Mouse (Mus musculus) G1E (cell line): ENCODE data around the gene Tmem86a. TPM values are rescaled to one million over a fixed set of nuclear protein-coding genes. Genes with fewer than 3 reads are reported as not detected.

Source experiments
- ATAC-seq: 2 replicates; pipeline ENCODE4 v1.8.0; 2016; ENCODE audit warnings: mild to moderate bottlenecking; ENCODE audit not compliant: insufficient number of reproducible peaks, poor library complexity, low FRiP score, severe bottlenecking; ENCODE audit errors: extremely low read depth
- DNase-seq: peaks from one replicate; pipeline ENCODE4 v3.0.0; 2012; ENCODE audit warnings: low spot score
- H3K27me3 ChIP-seq: 2 replicates; pipeline ENCODE4 v1.6.1; 2012; ENCODE audit warnings: mild to moderate bottlenecking, low read length, inconsistent platforms; ENCODE audit not compliant: insufficient read depth
- H3K36me3 ChIP-seq: replicated peaks from 2 replicates; pipeline ENCODE3; 2012; ENCODE audit warnings: mild to moderate bottlenecking, inconsistent platforms
- H3K4me1 ChIP-seq: 2 replicates; pipeline ENCODE4 v1.6.1; 2012; ENCODE audit warnings: low read depth, low read length, inconsistent platforms, mixed read lengths; ENCODE audit not compliant: insufficient read depth
- H3K4me3 ChIP-seq: 2 replicates; pipeline ENCODE4 v1.5.1; 2012; ENCODE audit warnings: low read depth, mild to moderate bottlenecking, inconsistent platforms, low read length, moderate library complexity, mixed read lengths
- H3K9me3 ChIP-seq: replicated peaks from 2 replicates; pipeline ENCODE4 v1.6.1; 2012; ENCODE audit warnings: inconsistent platforms
- CTCF ChIP-seq: IDR thresholded peaks from 2 replicates; pipeline ENCODE4 v1.5.1; 2012; ENCODE audit warnings: low read depth, low read length, inconsistent platforms, mixed read lengths
- GATA1 ChIP-seq: IDR thresholded peaks from 2 replicates; pipeline ENCODE4 v1.6.1; 2012; ENCODE audit warnings: borderline replicate concordance, low read length, inconsistent platforms, mixed read lengths
- GATA2 ChIP-seq: IDR thresholded peaks from 2 replicates; pipeline ENCODE4 v1.6.1; 2012; ENCODE audit warnings: low read depth, low read length, inconsistent platforms, borderline replicate concordance
- POLR2AphosphoS5 ChIP-seq: IDR thresholded peaks from 2 replicates; pipeline ENCODE4 v1.6.1; 2012; ENCODE audit warnings: low read depth, low read length, inconsistent platforms; ENCODE audit not compliant: insufficient replicate concordance
- TAL1 ChIP-seq: conservative IDR thresholded peaks from 2 replicates; pipeline ENCODE4 v1.6.1; 2012; ENCODE audit warnings: low read depth, low read length, inconsistent platforms, mixed read lengths
- polyA plus RNA-seq: library from polyadenylated mRNA; stranded (reverse); fragments of >175 nt; gene quantifications from 2 replicates; pipeline ENCODE4 v1.2.3, GENCODE M21; 2012
- total RNA-seq, 2 experiments: library from RNA; stranded (forward) in 1 of 2; stranded (reverse) in 1 of 2; fragments of 200-1000 nt in 1 of 2; fragments of >200 nt in 1 of 2; fragmentation: Nextera tagmentation in 1 of 2; gene quantifications; 2 replicates each; pipeline ENCODE4 v1.2.3; 2014 to 2017

Gene Tmem86a
- total and polyA plus RNA-seq, 3 experiments: 0.05 to 7.1 TPM; not detected in 1

- Histone ChIP-seq H3K36me3 (no peaks in the 10 kb centered on the region), H3K9me3 (peaks cover 4% of the 10 kb centered on the region; the same call in 1 of the 2 replicates), H3K4me1 (peaks cover 30% of the 10 kb centered on the region), H3K4me3 (no peak overlapping the region), H3K27me3 (peaks cover 91% of the 10 kb centered on the region)
- ATAC-seq (no peak), DNase-seq (no peak)
- TF ChIP-seq TAL1 (no peak), GATA2 (no peak), POLR2AphosphoS5 (no peak), CTCF (no peak), GATA1 (no peak)
Measured at GRCm38 (mm10) chr7:47053287-47053686, 2.9 kb downstream of the Tmem86a start.

GRCm38 (mm10) chr7:47054666-47055065, 4.3 kb downstream of the Tmem86a start:
- H3K4me3 ChIP-seq: no peak overlapping the region
- no peak for TF ChIP-seq POLR2AphosphoS5
- TF ChIP-seq TAL1: no peak
- TF ChIP-seq GATA2: no peak
- no peak for TF ChIP-seq GATA1
- no peak for TF ChIP-seq CTCF
- peaks cover 44% of the 10 kb centered on the region for H3K4me1 ChIP-seq
- peaks cover 85% of the 10 kb centered on the region for H3K27me3 ChIP-seq
- ATAC-seq (no peak), DNase-seq (no peak)
- H3K9me3 ChIP-seq: peaks cover 4% of the 10 kb centered on the region; the same call in 1 of the 2 replicates
- H3K36me3 ChIP-seq: no peaks in the 10 kb centered on the region

GRCm38 (mm10) chr7:47055744-47056143, 5.3 kb downstream of the Tmem86a start:
- DNase-seq: no peak
- Histone ChIP-seq H3K36me3 (no peaks in the 10 kb centered on the region), H3K4me3 (no peak overlapping the region), H3K4me1 (peaks cover 55% of the 10 kb centered on the region), H3K9me3 (peaks cover 1% of the 10 kb centered on the region; the same call in 1 of the 2 replicates), H3K27me3 (peaks cover 80% of the 10 kb centered on the region)
- TF ChIP-seq GATA2 (no peak), POLR2AphosphoS5 (no peak), TAL1 (no peak), CTCF (no peak), GATA1 (no peak)
- ATAC-seq: no peak

- Histone ChIP-seq H3K27me3 (peaks cover 82% of the 10 kb centered on the region), H3K36me3 (no peaks in the 10 kb centered on the region), H3K9me3 (no peaks in the 10 kb centered on the region), H3K4me1 (peaks cover 59% of the 10 kb centered on the region), H3K4me3 (no peak overlapping the region)
- no peak for ATAC-seq
- no peak for DNase-seq
- TF ChIP-seq GATA2 (no peak), TAL1 (no peak), GATA1 (no peak), CTCF (no peak), POLR2AphosphoS5 (no peak)
Measured at GRCm38 (mm10) chr7:47056273-47056672, 5.9 kb downstream of the Tmem86a start.

GRCm38 (mm10) chr7:47059339-47059738, 8.9 kb downstream of the Tmem86a start:
- DNase-seq (peak; percentile 72), ATAC-seq (peak; percentile 99)
- no peaks in the 10 kb centered on the region for H3K36me3 ChIP-seq
- H3K4me1 ChIP-seq: peaks cover 59% of the 10 kb centered on the region
- H3K4me3 ChIP-seq: no peak overlapping the region; the same call in 1 of the 2 replicates
- peaks cover 83% of the 10 kb centered on the region for H3K27me3 ChIP-seq
- H3K9me3 ChIP-seq: no peaks in the 10 kb centered on the region
- peak; percentile 61 for TF ChIP-seq TAL1
- no peak for TF ChIP-seq GATA1
- TF ChIP-seq CTCF: no peak
- TF ChIP-seq POLR2AphosphoS5: no peak
- no peak for TF ChIP-seq GATA2

- ATAC-seq: no peak
- peaks cover 53% of the 10 kb centered on the region for H3K4me1 ChIP-seq
- no peak overlapping the region for H3K4me3 ChIP-seq
- H3K36me3 ChIP-seq: no peaks in the 10 kb centered on the region
- peaks cover 82% of the 10 kb centered on the region for H3K27me3 ChIP-seq
- no peak for DNase-seq
- TF ChIP-seq GATA2: no peak
- TF ChIP-seq CTCF: no peak
- no peak for TF ChIP-seq GATA1
- no peak for TF ChIP-seq POLR2AphosphoS5
- no peak for TF ChIP-seq TAL1
- no peaks in the 10 kb centered on the region for H3K9me3 ChIP-seq
Measured at GRCm38 (mm10) chr7:47061560-47061959, 11.2 kb downstream of the Tmem86a start.
